Mouse (Mus musculus) adrenal gland, adult 8-10 months (tissue): ENCODE data around the gene Scgb1b2. TPM values are rescaled to one million over a fixed set of nuclear protein-coding genes. Genes with fewer than 3 reads are reported as not detected.

Source experiments
- DNase-seq: peaks from one replicate; pipeline ENCODE4 v3.0.0; 2022
- total RNA-seq, 4 experiments: library from RNA; stranded (reverse); gene quantifications; 2 replicates each; pipeline ENCODE4 v1.2.4; 2022

Scgb1b2 gene
- not detected for total RNA-seq

DNA sequence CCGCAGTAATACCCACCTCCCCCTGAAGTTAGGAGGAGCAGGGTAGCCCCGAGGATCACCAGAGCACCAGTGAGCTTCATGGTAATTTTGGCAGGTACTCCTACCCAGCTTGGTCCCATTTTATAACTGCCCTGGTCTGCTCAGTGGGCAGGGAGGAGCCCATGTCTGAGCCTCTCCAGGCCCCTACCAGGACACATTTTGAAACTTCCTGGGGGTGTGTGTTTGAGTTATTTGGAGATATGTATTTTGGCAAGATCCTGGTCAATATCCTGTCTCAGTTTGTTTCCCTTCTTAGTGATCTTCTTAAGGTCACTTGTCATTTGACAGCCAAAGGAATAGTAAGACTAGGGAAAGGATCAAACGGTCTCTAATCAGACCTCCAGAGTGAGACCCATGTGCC is at the start of gene Scgb1b2:
Gene Scgb1b2, minus strand, starts transcription at position 101 of the 400 bp plus-strand sequence.
- no peak for DNase-seq

DNA sequence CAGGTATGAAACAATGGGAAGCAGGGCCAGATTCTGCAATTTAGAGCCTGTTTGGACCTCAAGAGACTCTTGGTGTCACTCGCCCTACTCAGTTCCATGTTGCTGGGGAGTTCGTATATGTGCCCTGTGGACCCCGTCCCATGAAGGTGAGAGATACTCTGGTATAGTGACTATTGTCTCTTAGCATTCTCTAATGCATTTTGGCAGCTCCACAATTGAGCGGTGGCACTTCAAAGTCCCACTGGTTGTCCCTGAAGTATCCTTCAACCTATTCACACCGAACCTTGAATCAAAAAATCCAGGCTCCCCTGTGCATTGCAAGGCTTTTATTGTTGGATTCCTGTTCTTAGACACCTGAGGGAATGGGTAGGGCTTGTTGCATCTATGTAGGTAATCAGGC is 1.4 kb downstream of the Scgb1b2 start, which contains the start of gene Scgb2b2:
Gene Scgb2b2, plus strand, starts transcription at position 301 of the 400 bp plus-strand sequence.
- DNase-seq: no peak

Other genes with a start within 250 kb of the Scgb1b2 start
- gene Fxyd5, start 249.3 kb downstream of the Scgb1b2 start, total RNA-seq: 10 to 100 TPM; 53.1 to 81.6 (median 58.8) TPM
- 1 to 10 TPM; 2.0 to 4.1 (median 2.3) TPM for gene Fxyd7, start 240.4 kb downstream of the Scgb1b2 start, total RNA-seq
- gene Fxyd1, start 234.6 kb downstream of the Scgb1b2 start, total RNA-seq: 100 to 1,000 TPM; 110 to 212 (median 163) TPM
- gene Lgi4, start 232.5 kb downstream of the Scgb1b2 start, total RNA-seq: 1 to 10 TPM; 2.8 to 8.8 (median 4.2) TPM
- gene Fxyd3, start 215.1 kb downstream of the Scgb1b2 start, total RNA-seq: 1 to 10 TPM in 1 of 4 experiments, under 1 TPM in 3; 0.73 to 1.3 (median 0.86) TPM
- 1 to 10 TPM in 3 of 4 experiments, under 1 TPM in 1; 0.26 to 1.5 (median 1.2) TPM for gene Hpn, start 176.5 kb downstream of the Scgb1b2 start, total RNA-seq
- 10 to 100 TPM; 14.2 to 27.2 (median 18.9) TPM for gene Scn1b, start 164.8 kb downstream of the Scgb1b2 start, total RNA-seq
- 10 to 100 TPM; 37.7 to 65.1 (median 55.4) TPM for gene Gramd1a, start 135.9 kb downstream of the Scgb1b2 start, total RNA-seq
- gene Scgb2b2, start 1.3 kb downstream of the Scgb1b2 start, total RNA-seq: not detected
- not detected for gene Scgb2b3, start 70.3 kb upstream of the Scgb1b2 start, total RNA-seq
- gene Scgb1b3, start 83.8 kb upstream of the Scgb1b2 start, total RNA-seq: not detected